Mouse (Mus musculus): ENCODE measurements around the gene Bzw2. TPM values are rescaled to one million over a fixed set of nuclear protein-coding genes. Genes with fewer than 3 reads are reported as not detected.

The Bzw2 gene
- polyA plus RNA-seq, 1 experiment from 2014 or later = 75.3 TPM

- Histone ChIP-seq H3K27ac (ENCODE audit: low read depth, low read length) (peak within 1 kb of the TSS; percentile 91), H3K4me3 (ENCODE audit: low read depth, low read length) (peak within 1 kb of the TSS; percentile 96), H3K4me1 (replicated peaks; ENCODE audit: control insufficient read depth, insufficient read depth, low read length) (0 out of 2 replicates have a peak, but pooled peaks cover 6% of the 10 kb centered on the region), H3K4me2 (replicated peaks; ENCODE audit: low read depth) (peak within 1 kb of the TSS; percentile 88), H3K9ac (ENCODE audit: low read depth, low read length) (peak within 1 kb of the TSS; percentile 78), H3K9me3 (ENCODE audit: control insufficient read depth) (no peaks in the 10 kb centered on the region), H3K36me3 (ENCODE audit: control insufficient read depth, insufficient read depth) (0 out of 2 replicates have a peak, but pooled peaks cover 3% of the 10 kb centered on the region), H3K27me3 (replicated peaks; ENCODE audit: control insufficient read depth, insufficient read depth, low read length) (no peaks in the 10 kb centered on the region)
- peak; percentile 98 for ATAC-seq
- TF ChIP-seq CTCF (IDR thresholded peaks at IDR 0.05; ENCODE audit: low read depth) = no peak
- under 1% methylated on average over 40 of the region's 42 CpGs for WGBS
Measured at GRCm38 (mm10) chr12:36156637-36157303, 1.1 kb downstream of the Bzw2 start, which contains the start of gene Ankmy2. Gene Ankmy2, plus strand, starts transcription at chr12:36157114.

GRCm38 (mm10) chr12:36156101-36156636 is 1.7 kb downstream of the Bzw2 start:
- H3K9ac ChIP-seq (ENCODE audit: low read depth, low read length) = peak overlapping the region; percentile 78
- TF ChIP-seq CTCF (IDR thresholded peaks at IDR 0.05; ENCODE audit: low read depth) = no peak
- 0 out of 2 replicates have a peak, but pooled peaks cover 3% of the 10 kb centered on the region for H3K36me3 ChIP-seq (ENCODE audit: control insufficient read depth, insufficient read depth)
- 0 out of 2 replicates have a peak, but pooled peaks cover 6% of the 10 kb centered on the region for H3K4me1 ChIP-seq (replicated peaks; ENCODE audit: control insufficient read depth, insufficient read depth, low read length)
- H3K27me3 ChIP-seq (replicated peaks; ENCODE audit: control insufficient read depth, insufficient read depth, low read length) = no peaks in the 10 kb centered on the region
- H3K9me3 ChIP-seq (ENCODE audit: control insufficient read depth) = no peaks in the 10 kb centered on the region
- H3K4me2 ChIP-seq (replicated peaks; ENCODE audit: low read depth) = peak overlapping the region; percentile 88
- WGBS = under 1% methylated on average over 33 of the region's 33 CpGs
- H3K27ac ChIP-seq (ENCODE audit: low read depth, low read length) = peak overlapping the region; percentile 52; the same call in 1 of the 2 replicates
- ATAC-seq = peak; percentile 26
- peak overlapping the region; percentile 96 for H3K4me3 ChIP-seq (ENCODE audit: low read depth, low read length)

GRCm38 (mm10) chr12:36155141-36155641 is 2.7 kb downstream of the Bzw2 start:
- 12% methylated on average over 8 of the region's 8 CpGs for WGBS
- TF ChIP-seq CTCF (IDR thresholded peaks at IDR 0.05; ENCODE audit: low read depth) = no peak
- ATAC-seq = no peak
- no peaks in the 10 kb centered on the region for H3K9me3 ChIP-seq (ENCODE audit: control insufficient read depth)
- peak overlapping the region; percentile 88 for H3K4me2 ChIP-seq (replicated peaks; ENCODE audit: low read depth)
- 0 out of 2 replicates have a peak, but pooled peaks cover 6% of the 10 kb centered on the region for H3K4me1 ChIP-seq (replicated peaks; ENCODE audit: control insufficient read depth, insufficient read depth, low read length)
- no peak overlapping the region for H3K27ac ChIP-seq (ENCODE audit: low read depth, low read length)
- H3K4me3 ChIP-seq (ENCODE audit: low read depth, low read length) = peak overlapping the region; percentile 96
- no peak overlapping the region for H3K9ac ChIP-seq (ENCODE audit: low read depth, low read length)
- H3K27me3 ChIP-seq (replicated peaks; ENCODE audit: control insufficient read depth, insufficient read depth, low read length) = no peaks in the 10 kb centered on the region
- H3K36me3 ChIP-seq (ENCODE audit: control insufficient read depth, insufficient read depth) = 0 out of 2 replicates have a peak, but pooled peaks cover 3% of the 10 kb centered on the region

- no peak overlapping the region for H3K9ac ChIP-seq (ENCODE audit: low read depth, low read length)
- no peak for ATAC-seq
- H3K9me3 ChIP-seq (ENCODE audit: control insufficient read depth) = no peaks in the 10 kb centered on the region
- no peaks in the 10 kb centered on the region for H3K4me1 ChIP-seq (replicated peaks; ENCODE audit: control insufficient read depth, insufficient read depth, low read length)
- no peak for TF ChIP-seq CTCF (IDR thresholded peaks at IDR 0.05; ENCODE audit: low read depth)
- no peak overlapping the region for H3K4me2 ChIP-seq (replicated peaks; ENCODE audit: low read depth)
- 86% methylated on average over 2 of the region's 2 CpGs for WGBS
- H3K27ac ChIP-seq (ENCODE audit: low read depth, low read length) = no peak overlapping the region
- H3K4me3 ChIP-seq (ENCODE audit: low read depth, low read length) = no peak overlapping the region
- H3K27me3 ChIP-seq (replicated peaks; ENCODE audit: control insufficient read depth, insufficient read depth, low read length) = no peaks in the 10 kb centered on the region
- H3K36me3 ChIP-seq (ENCODE audit: control insufficient read depth, insufficient read depth) = no peaks in the 10 kb centered on the region
Measured at GRCm38 (mm10) chr12:36150737-36151136, 7.1 kb downstream of the Bzw2 start.

GRCm38 (mm10) chr12:36150265-36150664 is 7.6 kb downstream of the Bzw2 start:
- Histone ChIP-seq H3K27me3 (replicated peaks; ENCODE audit: control insufficient read depth, insufficient read depth, low read length) (no peaks in the 10 kb centered on the region), H3K36me3 (ENCODE audit: control insufficient read depth, insufficient read depth) (no peaks in the 10 kb centered on the region), H3K9ac (ENCODE audit: low read depth, low read length) (no peak overlapping the region), H3K4me3 (ENCODE audit: low read depth, low read length) (no peak overlapping the region), H3K4me1 (replicated peaks; ENCODE audit: control insufficient read depth, insufficient read depth, low read length) (no peaks in the 10 kb centered on the region), H3K27ac (ENCODE audit: low read depth, low read length) (no peak overlapping the region), H3K9me3 (ENCODE audit: control insufficient read depth) (no peaks in the 10 kb centered on the region), H3K4me2 (replicated peaks; ENCODE audit: low read depth) (no peak overlapping the region)
- no peak for ATAC-seq
- TF ChIP-seq CTCF (IDR thresholded peaks at IDR 0.05; ENCODE audit: low read depth) = no peak
- 89% methylated on average over 2 of the region's 2 CpGs for WGBS

- 88% methylated on average over 3 of the region's 3 CpGs for WGBS
- Histone ChIP-seq H3K27me3 (replicated peaks; ENCODE audit: control insufficient read depth, insufficient read depth, low read length) (no peaks in the 10 kb centered on the region), H3K4me1 (replicated peaks; ENCODE audit: control insufficient read depth, insufficient read depth, low read length) (no peaks in the 10 kb centered on the region), H3K36me3 (ENCODE audit: control insufficient read depth, insufficient read depth) (no peaks in the 10 kb centered on the region), H3K9me3 (ENCODE audit: control insufficient read depth) (no peaks in the 10 kb centered on the region), H3K4me3 (ENCODE audit: low read depth, low read length) (no peak overlapping the region), H3K9ac (ENCODE audit: low read depth, low read length) (no peak overlapping the region), H3K27ac (ENCODE audit: low read depth, low read length) (no peak overlapping the region), H3K4me2 (replicated peaks; ENCODE audit: low read depth) (no peak overlapping the region)
- TF ChIP-seq CTCF (IDR thresholded peaks at IDR 0.05; ENCODE audit: low read depth) = peak; percentile 40; the same call in 1 of the 2 replicates
- no peak for ATAC-seq
Measured at GRCm38 (mm10) chr12:36146230-36147011, 11.5 kb downstream of the Bzw2 start.
